Mouse (Mus musculus) heart, postnatal 14 days (tissue): ENCODE data around the gene Igfbp1. TPM values are rescaled to one million over a fixed set of nuclear protein-coding genes. Genes with fewer than 3 reads are reported as not detected.
"Not testable (repeated sequence)": the region's sequence is repeated elsewhere in the genome, so short reads cannot be mapped to it uniquely, and the experiment has no call there.

ENCODE experiments used
- DNase-seq, 2 experiments: peaks; one replicate each; pipeline ENCODE4 v3.0.0; 2021 to 2022
- intact Hi-C: fragments of 180-260 bp; cut with DNase I; formaldehyde crosslinking; loops from one replicate; pipeline ENCODE4 v1.15.1; 2025
- total RNA-seq, 2 experiments: library from RNA; stranded (reverse); gene quantifications; 2 replicates each; pipeline ENCODE4 v1.2.3; 2021

Igfbp1 gene
- total RNA-seq, 2 experiments from 2014 or later: not detected

- intact Hi-C loops: no loop called here
- DNase-seq: no peak
These were observed 2.9 kb upstream of the Igfbp1 start for GRCm38 (mm10) chr11:7194432-7195311.

- intact Hi-C loops: no loop called here
These were observed 2.3 kb upstream of the Igfbp1 start for GRCm38 (mm10) chr11:7195312-7195685.

GRCm38 (mm10) chr11:7198006-7198405 is 424 bp downstream of the Igfbp1 start:
- intact Hi-C loops: no loop called here
- DNase-seq: no peak

More at GRCm38 (mm10) chr11:7195312-7195685, 2.3 kb upstream of the Igfbp1 start:
- no peak for DNase-seq

GRCm38 (mm10) chr11:7198481-7199256 is 1.1 kb downstream of the Igfbp1 start:
- DNase-seq: no peak
- intact Hi-C loops: no loop called here

GRCm38 (mm10) chr11:7199736-7200392 is 2.3 kb downstream of the Igfbp1 start:
- peak; percentile 47 to 72 for DNase-seq
- intact Hi-C loops: no loop called here

GRCm38 (mm10) chr11:7200393-7200783 is 2.8 kb downstream of the Igfbp1 start:
- intact Hi-C loops: no loop called here
- DNase-seq: no peak

GRCm38 (mm10) chr11:7202206-7202605 is 4.6 kb downstream of the Igfbp1 start:
- intact Hi-C loops: no loop called here

GRCm38 (mm10) chr11:7203846-7204245 is 6.3 kb downstream of the Igfbp1 start:
- no peak for DNase-seq
- intact Hi-C loops: no loop called here

More at GRCm38 (mm10) chr11:7202206-7202605, 4.6 kb downstream of the Igfbp1 start:
- DNase-seq: no peak

- peak; percentile 85 to 89 for DNase-seq
- intact Hi-C loops: loop anchor here (2.0 to 10.0 kb wide), 7 partner anchors 124 to 1194 kb away; no protein-coding TSS in a partner anchor
These were observed 12.8 kb downstream of the Igfbp1 start for GRCm38 (mm10) chr11:7210343-7210742.

- intact Hi-C loops: loop anchor here (2.0 to 10.0 kb wide), 7 partner anchors 124 to 1194 kb away; no protein-coding TSS in a partner anchor
- DNase-seq: no peak
These were observed 13.6 kb downstream of the Igfbp1 start for GRCm38 (mm10) chr11:7211211-7211610.

GRCm38 (mm10) chr11:7212126-7212798 is 14.7 kb downstream of the Igfbp1 start:
- no peak for DNase-seq
- intact Hi-C loops: loop anchor here (5.0 to 10.0 kb wide), 5 partner anchors 123 to 923 kb away; no protein-coding TSS in a partner anchor

GRCm38 (mm10) chr11:7213161-7213500 is 15.5 kb downstream of the Igfbp1 start:
- intact Hi-C loops: loop anchor here (5.0 to 10.0 kb wide), 5 partner anchors 122 to 922 kb away; no protein-coding TSS in a partner anchor
- DNase-seq: no peak

GRCm38 (mm10) chr11:7213501-7214341 is 16.1 kb downstream of the Igfbp1 start, which contains the start of gene Igfbp3:
TSS of gene Igfbp3 (minus strand) at chr11:7213923.
- peak; percentile 57 to 74 for DNase-seq

GRCm38 (mm10) chr11:7214342-7214660 is 16.7 kb downstream of the Igfbp1 start:
- intact Hi-C loops: loop anchor here (5.0 to 10.0 kb wide), 5 partner anchors 120 to 920 kb away; no protein-coding TSS in a partner anchor
- DNase-seq: no peak

More at GRCm38 (mm10) chr11:7213501-7214341, 16.1 kb downstream of the Igfbp1 start, which contains the start of gene Igfbp3:
- intact Hi-C loops: loop anchor here (5.0 to 10.0 kb wide), 5 partner anchors 121 to 921 kb away; no protein-coding TSS in a partner anchor

- DNase-seq: peak; percentile 56 to 65
- intact Hi-C loops: loop anchor here (1.0 to 10.0 kb wide), 6 partner anchors 120 to 1031 kb away; no protein-coding TSS in a partner anchor
These were observed 17.2 kb downstream of the Igfbp1 start for GRCm38 (mm10) chr11:7214761-7215160.

- peak; percentile 70 to 76 for DNase-seq
- intact Hi-C loops: loop anchor here (1.0 to 10.0 kb wide), 3 partner anchors 119 to 1030 kb away; no protein-coding TSS in a partner anchor
These were observed 18.1 kb downstream of the Igfbp1 start for GRCm38 (mm10) chr11:7215703-7216102.

GRCm38 (mm10) chr11:7221826-7222225 is 24.2 kb downstream of the Igfbp1 start:
- DNase-seq, intact Hi-C loops: not testable (repeated sequence)

- no peak for DNase-seq
These were observed 28.6 kb downstream of the Igfbp1 start for GRCm38 (mm10) chr11:7226200-7226599.

More at GRCm38 (mm10) chr11:7226200-7226599, 28.6 kb downstream of the Igfbp1 start:
- intact Hi-C loops: no loop called here
